Mouse (Mus musculus) CD4-positive helper T cell, adult 2 months (primary cell): ENCODE results near the gene Hoxa7.
A peak's percentile ranks its signal among the peaks of the same experiment; 100 is the strongest.

Experiments used
- DNase-seq: peaks from one replicate; pipeline ENCODE4 v3.0.0-alpha.2; 2012; ENCODE audit warnings: low read depth, missing footprints, low spot score

Hoxa7 gene

DNA sequence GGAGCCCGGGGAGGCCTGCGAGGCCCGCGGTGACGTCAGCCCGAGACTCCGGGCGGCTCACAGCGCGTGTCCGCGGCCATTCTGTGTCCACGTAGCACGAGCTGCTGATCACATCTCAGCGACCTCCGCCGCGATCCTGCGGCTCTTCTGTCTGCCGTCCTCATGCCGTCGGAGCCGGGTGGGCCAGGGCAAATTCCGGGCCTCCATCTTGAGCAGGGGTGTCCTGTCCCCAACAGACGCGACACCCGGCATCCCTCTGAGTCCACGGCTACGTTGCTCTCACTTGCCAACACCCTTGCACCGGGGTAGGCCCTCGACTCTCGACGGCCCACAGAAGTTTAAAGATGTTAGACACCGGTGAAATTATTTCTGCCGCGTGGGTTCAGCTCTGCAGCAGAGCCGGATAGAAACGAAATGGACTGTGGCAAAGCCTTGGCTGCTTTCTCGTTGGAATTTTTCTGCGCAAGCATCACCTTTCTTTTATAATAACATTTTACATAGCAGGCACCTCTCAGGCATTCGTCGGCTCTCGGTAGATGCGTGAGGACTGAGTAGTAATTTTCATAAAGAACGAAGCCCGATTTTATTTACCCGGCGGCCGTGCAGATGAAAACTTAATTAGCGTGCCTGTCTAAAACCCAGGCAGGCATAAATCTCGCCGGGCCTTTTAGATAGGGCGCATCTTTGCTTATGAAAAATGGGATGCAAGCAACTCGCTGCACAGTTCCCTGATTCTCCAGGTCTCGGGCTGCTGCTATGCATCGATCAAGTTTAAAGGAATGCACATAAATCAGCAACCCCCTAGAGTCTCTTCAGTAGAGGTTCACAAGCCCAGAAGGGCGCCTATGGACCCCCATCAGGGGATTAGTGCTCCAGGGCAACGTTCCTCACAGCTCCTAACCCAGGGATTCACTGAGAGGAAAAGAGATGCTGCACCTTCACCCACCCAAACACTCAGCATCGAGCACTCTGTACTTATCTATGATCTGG lies 32.2 kb upstream of the Hoxa7 start:
- DNase-seq = no peak

DNA sequence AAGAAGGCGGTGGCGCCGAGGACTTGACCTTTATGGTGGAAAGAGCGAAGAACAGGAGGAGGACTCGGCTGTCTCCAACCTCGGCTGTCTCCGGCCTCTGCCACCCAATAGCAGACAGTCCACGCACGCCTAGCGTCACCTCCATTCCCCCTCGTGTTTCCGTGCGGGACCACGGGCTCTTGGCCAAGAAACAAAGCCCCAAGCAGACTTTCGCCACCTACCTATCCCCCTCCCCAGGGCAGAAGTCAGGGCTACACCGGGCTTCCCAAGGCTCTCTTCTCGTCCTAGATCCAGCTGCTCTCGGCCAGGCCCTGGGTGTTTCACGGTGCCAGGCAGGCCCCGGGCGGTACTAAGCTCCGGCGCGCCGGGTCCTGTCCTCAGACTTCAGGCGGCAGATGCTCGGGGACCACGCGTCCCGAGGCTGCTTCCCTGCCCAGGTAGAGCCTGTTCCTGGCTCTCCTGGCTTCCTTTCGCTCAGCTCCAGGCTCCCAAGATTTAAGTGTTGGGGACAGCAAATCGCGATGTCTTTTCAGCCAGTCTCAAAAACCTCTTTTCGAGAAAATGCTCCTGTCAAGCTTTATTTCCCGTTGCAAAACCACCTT lies 31.2 kb upstream of the Hoxa7 start:
- DNase-seq = no peak

DNA sequence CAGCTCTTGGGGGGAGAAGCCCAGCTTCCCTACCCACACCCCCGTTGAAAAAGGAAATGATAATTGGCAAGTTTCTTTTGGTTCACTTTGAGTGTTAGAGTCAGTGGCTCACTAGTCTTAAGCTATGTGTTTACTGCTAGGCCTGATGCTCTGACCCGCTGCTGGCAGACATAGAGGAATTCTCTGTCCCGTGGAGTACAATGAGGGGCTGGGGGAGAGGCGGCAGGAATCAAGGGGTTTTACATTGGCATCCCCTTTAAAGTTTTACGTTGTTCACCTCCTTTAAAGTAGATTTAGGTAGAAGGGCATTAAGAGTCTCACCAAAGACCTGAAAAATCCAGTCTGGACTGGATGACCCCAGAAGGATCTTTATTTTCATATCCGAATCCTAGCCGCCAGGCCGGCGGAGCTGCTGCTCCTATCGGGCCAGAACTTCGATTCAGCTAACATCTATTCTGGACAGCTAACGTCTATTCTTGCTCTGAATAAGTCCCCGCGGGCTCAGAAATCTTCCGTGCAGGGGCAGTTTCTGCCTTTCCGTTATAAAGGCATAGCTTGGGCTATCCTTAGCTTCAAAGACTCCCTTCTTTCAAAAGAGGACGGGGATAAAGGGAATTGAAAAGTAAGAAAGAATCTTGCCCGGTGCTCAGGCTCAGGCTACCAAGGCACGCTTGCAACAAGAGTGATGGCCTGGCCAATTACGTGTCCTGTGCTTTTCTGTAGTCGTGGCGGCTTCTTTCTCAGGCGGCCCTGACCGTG lies 30.5 kb upstream of the Hoxa7 start:
- no peak for DNase-seq

DNA sequence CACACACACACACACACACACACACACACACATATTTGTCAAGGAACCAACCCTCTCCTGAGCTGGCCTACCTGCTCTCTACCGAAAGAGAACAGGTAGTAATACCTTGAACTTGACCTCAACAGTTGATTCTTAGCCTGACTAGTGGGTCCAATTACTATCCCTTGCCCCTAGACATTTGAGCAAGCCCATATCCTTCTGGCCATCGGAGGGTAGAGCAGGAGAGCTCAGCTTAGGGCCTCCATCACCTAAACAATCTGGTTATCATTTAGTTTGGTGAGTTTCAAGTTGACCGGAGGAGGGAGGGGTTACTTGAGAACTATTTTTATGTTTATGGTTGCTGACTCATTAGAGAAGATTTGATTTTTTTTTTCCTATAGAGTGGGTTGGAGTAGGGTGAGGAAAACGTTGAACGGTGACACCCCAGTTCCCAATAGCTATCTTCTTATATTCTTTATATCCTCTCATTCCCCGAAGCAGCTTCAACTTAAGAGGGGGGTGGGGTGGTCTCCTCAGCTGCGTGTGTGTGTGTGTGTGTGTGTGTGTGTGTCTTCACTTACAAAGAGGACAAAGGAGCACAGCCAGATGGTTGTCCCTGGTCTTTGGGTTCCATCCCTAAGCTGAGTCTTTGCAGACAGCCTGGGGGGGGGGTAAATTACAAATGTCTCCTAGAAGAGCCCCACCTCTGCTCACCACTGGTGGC lies 29.7 kb upstream of the Hoxa7 start:
- DNase-seq = no peak

DNA sequence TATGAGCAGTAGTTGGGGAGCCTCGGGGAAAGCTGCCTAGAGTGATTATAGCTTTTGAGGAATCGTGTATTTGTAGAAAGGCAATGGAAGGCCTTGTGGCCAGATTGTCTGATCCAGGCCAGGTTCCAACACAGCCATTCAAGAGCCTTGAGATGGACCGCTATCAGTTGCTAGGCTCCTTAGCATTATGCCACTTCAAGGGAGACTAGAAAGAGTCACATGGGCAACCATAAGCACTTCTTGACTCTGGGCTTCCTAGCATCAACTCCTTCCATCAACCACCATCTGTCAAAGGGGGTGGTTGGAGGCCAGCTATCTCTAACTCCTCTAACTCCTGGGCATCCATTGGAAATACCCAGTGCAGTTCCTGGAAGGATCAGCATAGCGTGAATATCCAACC lies 28.2 kb upstream of the Hoxa7 start:
- no peak for DNase-seq

DNA sequence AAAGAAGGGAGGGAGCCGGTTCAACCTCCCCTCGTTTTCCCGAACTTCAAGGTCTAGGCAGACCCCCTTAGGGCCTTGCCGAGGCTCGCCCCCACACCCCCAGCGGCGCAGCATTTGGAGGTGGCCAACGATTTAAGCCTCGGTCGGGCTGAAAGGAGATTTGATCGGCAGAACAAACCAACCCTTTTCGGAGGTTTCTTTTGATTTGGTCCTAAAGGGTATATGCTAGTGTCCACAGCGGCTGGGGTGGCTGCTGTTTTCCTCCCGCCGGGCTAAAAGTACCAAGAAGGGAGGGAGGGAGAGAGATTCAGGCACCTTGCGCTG lies 27.7 kb upstream of the Hoxa7 start:
- no peak for DNase-seq

DNA sequence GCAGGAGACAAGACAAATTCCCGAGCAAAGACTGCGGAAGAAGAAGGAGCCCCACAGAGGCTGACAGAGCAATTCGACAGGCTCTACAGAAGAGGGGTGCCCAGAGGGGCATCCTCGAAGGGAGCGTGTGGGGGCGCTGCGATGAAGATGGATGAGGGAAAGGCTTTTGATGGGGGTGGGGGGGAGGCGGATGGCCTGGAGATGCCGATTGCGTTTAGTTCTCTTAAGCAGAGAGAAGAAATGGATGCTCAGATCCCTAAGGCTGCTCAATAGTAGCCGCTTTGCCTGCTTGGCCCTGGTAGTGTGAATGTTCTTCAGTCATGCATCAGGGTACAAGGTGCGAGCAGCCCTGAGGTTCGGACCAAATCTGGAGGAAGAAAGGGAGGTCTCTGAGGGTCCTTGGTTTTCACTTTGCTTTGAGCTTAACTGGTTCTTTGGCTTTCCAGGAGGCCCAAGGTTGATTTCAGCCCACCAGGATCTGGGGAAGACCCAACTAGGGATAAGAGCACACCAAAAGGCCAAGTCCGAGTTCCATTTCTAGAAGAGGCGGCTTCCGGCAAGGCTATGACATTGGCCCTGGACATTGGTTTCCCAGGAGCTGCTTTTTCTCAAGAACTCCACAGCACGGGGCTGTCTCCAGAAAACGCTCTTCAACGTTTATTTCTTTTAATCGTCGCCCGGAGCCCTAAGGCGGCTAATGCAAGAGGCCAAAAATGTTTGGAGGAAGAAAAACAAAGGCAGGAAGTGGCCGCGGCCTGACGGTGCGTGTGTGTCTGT lies 27.2 kb upstream of the Hoxa7 start:
- no peak for DNase-seq

DNA sequence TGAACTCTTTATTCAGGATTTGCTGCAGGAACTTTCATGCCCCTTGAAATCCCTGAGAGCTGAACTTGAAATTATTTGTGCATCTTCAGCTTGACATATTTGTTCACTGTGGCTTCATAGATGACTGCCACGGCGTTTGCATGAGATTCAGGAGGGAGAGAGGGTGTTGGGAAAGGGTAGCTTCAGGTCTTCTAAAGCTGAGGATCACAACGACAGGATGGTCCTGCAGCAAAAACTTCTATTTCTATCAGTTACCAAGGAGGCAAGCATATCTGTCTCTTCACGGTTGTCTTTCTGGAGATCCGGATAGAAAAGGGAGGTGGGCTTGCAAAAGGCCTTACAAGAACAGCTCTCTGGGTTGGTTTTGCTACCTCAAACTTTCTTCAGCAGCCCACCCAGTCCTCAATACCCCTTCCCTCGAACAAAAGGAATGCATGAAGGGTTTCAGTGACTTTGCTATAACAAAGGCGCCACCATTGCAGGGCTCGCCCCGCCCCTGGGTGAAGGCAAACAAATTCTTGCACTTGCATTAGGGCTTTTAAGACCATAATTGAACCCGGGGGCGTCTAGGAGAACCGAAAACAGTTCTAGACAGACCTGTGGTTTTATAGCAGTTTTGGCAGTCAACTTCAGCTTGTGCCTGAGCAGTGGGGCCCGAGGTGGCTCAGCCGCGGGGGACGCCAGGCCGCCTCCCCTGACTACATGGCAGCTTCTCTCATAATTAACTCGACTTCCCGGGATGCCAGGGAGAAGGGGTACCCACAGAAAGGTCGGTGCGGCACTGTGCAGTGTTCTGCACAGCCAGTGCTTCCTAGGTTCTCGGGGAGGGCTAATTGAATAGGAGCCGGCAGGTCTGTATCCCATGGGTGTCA lies 26.3 kb upstream of the Hoxa7 start:
- no peak for DNase-seq

DNA sequence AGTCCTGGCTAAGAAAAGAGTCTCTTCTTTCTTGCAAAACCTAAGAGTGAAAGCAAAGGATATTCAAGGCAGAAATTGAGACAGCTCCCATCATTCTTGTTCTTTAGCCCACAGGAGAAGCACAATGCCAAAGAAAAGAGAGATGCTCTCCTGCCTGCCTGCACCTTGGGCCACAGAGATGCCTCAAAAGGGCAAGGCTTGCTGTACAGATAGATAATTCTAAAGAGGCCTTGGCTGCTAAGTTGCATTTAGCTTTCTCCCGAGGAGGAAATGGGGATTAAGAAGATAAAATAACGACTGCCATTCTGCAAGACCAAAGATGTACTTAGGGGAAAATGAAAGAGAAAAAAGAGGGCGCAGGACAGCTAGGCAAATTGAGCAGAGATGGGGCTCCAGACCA lies 25.3 kb upstream of the Hoxa7 start:
- no peak for DNase-seq

DNA sequence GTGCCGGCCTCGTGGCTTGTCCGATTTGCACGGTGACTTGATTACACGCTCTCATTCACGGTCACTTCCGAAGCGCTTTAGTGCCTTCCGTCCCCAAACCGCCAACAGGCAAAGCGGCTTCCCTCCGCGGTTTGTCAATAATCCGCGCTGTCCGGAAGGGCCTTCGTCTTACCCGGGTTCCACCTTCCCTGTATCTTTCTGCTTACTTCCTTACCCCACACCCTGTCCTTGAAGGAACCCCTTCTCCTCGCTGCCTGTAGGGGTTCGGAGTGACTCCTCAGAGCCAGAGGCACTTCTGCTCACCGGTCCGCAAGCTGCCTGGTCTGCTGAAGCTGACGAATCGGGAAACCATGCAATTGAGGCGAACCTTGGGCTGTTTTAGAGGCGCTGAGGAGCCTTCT lies 24.7 kb upstream of the Hoxa7 start:
- DNase-seq = no peak

DNA sequence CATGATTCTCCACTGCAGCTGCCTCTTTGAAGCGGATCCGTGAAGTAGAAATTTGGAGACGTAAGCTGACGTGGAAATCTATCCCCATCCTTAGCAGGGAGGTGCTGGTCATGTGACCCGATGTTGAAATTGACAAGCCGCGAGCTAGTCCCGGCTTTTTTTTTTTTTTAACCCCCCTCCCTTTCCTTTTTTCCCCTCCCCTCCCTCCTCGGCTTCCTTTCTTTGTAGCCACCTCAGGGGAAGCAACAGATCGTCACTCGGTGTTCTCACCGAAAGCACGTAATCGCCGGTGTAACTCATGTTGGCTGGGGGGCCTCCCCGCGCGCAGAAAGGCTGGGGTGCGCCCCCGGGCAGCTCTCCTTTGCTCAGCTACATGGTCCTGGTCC lies 24.1 kb upstream of the Hoxa7 start, which contains the start of gene Hoxa11:
TSS of gene Hoxa11 (minus strand) at position 54 of the 386 bp plus-strand sequence.
- DNase-seq = no peak

DNA sequence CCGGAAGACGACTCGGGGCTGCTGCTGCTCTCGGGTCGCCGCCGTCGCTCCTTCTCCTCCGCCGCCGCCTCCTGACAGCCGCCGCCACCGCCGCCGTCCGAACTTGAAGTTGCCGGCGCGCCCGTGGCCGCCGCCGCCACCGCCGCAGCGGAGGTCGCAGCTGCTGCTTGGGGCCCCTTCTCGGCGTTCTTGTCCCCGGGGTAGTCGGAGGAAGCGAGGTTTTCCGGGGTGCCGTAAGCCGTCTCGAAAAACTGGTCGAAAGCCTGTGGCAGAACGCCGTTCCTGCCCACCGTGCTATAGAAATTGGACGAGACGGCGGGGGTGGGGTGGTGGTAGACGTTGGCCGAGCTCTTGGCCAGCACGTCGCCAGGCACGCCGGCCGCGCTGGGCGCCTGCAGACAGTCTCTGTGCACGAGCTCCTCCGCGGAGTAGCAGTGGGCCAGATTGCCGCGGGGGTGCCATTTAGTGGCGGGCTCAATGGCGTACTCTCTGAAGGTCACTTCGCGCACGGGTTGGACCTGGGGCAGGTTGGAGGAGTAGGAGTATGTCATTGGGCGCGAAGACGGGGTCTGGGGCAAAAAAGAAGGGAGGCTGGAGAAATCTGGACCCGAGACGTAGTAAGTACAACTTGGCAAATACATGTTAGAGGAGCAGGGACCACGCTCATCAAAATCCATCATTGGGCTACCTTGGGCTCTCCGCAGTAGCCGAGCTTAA lies 23.5 kb upstream of the Hoxa7 start:
- DNase-seq = no peak

DNA sequence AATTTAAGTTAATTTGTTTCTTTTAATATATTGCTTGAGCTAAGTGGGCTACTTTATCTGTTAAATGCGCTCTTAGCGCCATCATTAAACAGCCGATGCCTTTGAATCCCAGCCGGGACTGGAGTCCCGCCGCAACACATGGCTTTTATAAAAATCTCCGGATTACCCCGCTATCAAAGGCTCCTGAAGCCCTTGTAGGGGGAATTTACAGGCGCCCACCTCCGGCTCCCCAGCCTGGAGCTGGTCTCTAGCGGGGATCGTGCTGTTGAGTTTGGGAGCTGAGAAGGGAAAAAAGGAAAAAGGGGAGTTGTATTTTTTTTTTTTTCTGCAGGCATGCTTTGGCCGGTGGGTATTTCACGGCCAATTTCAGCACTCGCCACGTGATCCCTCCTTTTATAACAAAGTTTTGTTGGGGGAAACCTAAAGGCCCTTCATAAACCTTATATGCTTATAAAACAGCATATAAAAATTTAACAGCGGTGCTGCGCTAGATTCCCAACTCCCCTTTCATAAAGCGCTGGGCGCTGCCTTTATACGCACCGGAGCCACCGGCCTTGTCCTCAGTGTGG lies 22.9 kb upstream of the Hoxa7 start:
- no peak for DNase-seq

DNA sequence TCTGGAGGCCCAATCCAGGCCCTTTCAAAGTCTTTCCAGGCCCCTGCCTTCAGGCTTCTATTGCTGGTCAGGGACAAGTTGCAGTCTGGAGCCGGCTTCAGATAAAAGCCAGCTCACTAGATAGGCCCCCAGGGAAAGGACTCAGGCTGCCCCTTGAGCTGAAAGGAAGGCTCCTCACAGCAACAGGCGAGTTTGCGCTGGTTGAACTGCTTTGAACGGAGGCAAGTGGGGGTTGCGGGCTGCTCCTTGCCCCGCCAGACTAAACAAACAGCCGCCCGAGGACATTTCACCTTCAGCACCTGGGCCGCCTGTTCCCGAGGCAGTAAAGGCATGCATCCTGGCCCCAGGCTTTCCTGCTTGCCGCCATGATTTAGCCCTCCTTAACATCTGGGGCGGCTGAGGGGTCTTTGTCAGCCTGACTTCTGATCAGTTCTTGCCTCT lies 22.0 kb upstream of the Hoxa7 start:
- no peak for DNase-seq

DNA sequence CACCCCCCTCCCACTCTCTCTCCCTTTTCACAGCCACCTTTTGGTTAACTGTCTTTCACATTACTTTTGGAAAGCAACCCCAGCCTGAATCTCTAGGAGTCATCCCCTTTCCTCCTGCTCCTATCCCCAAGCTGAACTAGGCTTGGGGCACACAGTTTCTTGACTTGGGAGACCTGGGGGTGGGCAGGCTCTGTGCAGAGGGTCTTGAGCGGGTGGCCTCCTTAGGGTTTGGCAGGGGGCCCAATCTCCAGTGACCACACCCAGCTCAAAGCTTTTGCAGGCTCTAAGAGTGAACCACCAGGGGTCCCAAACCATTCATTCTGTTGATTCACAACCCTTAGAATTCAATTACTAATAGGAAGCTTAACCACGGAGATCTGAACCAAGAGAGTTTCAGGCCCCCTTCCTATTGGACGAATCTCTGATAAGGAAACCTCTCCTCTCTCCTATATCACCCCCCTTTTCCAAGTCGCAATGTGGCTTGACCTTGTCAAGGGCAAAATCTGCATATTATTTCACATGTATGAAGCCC lies 21.2 kb upstream of the Hoxa7 start:
- no peak for DNase-seq

DNA sequence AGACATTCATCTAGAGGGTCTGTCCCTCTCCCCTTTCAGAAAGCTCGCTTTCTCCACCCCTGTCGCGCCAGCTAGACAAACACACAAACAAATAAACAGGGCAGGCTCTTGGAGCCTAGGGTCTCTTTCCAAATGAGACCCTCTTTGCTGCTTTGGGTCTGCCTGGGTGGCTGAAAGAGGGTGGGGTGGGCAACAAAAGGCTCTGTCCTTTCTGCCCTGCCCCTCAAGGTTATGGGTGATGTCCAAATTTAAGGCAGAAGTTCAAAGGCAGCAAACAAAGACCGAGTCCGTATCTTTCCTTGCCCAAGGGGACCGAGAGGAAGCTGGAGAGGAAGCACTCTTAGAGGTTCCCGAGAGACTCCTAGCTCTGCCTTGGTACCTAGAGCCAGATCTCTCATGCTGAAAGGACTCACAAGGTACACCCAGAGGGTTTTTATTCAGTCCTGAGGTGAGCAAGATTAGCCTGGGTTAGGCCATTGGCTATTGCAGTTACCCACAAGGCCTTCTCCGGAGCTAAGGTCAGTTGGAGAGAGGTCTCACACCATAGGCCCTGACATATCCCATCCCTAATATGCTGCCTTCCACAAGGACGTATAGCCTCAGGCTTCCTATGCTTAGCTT lies 19.5 kb upstream of the Hoxa7 start:
- DNase-seq = no peak

DNA sequence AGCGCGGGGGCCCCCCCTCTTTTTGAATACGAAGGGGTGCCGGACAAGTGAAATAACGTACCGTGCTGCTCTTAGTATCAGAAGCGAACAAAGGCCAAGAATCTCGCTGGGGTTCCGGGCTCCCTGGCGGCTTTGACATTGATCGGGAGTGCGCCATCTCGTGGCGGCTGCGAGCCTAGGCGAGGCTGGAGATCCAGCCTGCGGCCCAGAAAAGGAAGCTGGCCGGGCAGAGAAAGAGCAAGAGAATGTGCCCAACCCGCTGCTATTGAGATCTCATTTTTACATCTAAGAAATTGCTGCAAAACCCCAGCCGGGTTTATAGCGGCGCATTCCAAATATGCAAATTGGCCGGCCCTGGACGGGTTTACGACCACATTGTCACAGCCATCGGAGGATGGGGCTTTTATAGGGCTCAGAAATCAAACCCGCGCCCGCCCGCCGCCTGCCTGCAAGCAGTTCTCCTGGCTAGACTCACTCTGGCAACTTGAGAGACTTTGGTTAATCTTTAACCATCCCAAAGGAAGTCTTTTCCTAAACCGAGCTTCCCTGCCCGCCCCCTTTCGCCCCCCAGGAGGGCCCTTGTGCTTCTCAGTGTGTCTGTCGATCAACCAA lies 18.8 kb upstream of the Hoxa7 start, which contains the start of gene Hoxa10:
TSS of gene Hoxa10 (minus strand) at position 466 of the 612 bp plus-strand sequence.
- DNase-seq = peak; percentile 79
